Mouse (Mus musculus) hindbrain, postnatal 0 days (tissue): ENCODE measurements around the gene Ldlrap1. TPM values are rescaled to one million over a fixed set of nuclear protein-coding genes. Genes with fewer than 3 reads are reported as not detected.

Source experiments
- ATAC-seq: fragments of 200-750 bp; cut with Nextera tagmentation; 2 replicates; pipeline ENCODE4 v1.8.0; 2017; ENCODE audit warnings: mild to moderate bottlenecking, moderate TSS enrichment, moderate library complexity
- DNase-seq: peaks from one replicate; pipeline ENCODE4 v3.0.0-alpha.2; 2015; ENCODE audit warnings: low spot score
- H3K27ac ChIP-seq: fragments of 300-500 bp; sonication (generic); 2 replicates; pipeline ENCODE4 v1.5.1; 2014; ENCODE audit warnings: mild to moderate bottlenecking
- H3K27me3 ChIP-seq: fragments of 300-500 bp; sonication (generic); 2 replicates; pipeline ENCODE4 v1.6.1; 2014; ENCODE audit warnings: low read length, mixed read lengths; ENCODE audit not compliant: insufficient read depth
- H3K36me3 ChIP-seq: fragments of 300-500 bp; sonication (generic); 2 replicates; pipeline ENCODE4 v1.6.1; 2014; ENCODE audit warnings: low read length, mixed read lengths; ENCODE audit not compliant: insufficient read depth
- H3K4me1 ChIP-seq: fragments of 300-500 bp; sonication (generic); 2 replicates; pipeline ENCODE4 v1.6.1; 2014; ENCODE audit warnings: antibody characterized with exemption, low read length, mixed read lengths; ENCODE audit not compliant: insufficient read depth
- H3K4me2 ChIP-seq: fragments of 300-500 bp; sonication (generic); 2 replicates; pipeline ENCODE4 v1.6.1; 2014; ENCODE audit warnings: low read depth, mild to moderate bottlenecking, low read length, moderate library complexity, mixed read lengths
- H3K4me3 ChIP-seq: fragments of 300-500 bp; sonication (generic); 2 replicates; pipeline ENCODE4 v1.5.1; 2014; ENCODE audit warnings: low read length
- H3K9ac ChIP-seq: fragments of 300-500 bp; sonication (generic); replicated peaks from 2 replicates; pipeline ENCODE4 v1.6.1; 2014; ENCODE audit warnings: mild to moderate bottlenecking, low read length, moderate library complexity, mixed read lengths
- H3K9me3 ChIP-seq: fragments of 300-500 bp; sonication (generic); 2 replicates; pipeline ENCODE4 v1.6.1; 2016; ENCODE audit warnings: low read length, mixed read lengths
- CTCF ChIP-seq: IDR thresholded peaks from 2 replicates; pipeline ENCODE4 v1.5.1; 2016; ENCODE audit warnings: antibody characterized with exemption, control low read depth, low read depth
- WGBS: fragments of 180-500 bp; shearing (Covaris S2); extraction: QIAGEN DNeasy Blood & Tissue Kit; methylation state at CpG from one replicate; pipeline ENCODE4 v1.1.7; 2014; 5-methylcytosine and 5-hydroxymethylcytosine counted together
- polyA plus RNA-seq: library from polyadenylated mRNA; unstranded; fragments of >200 nt; fragmentation: Nextera tagmentation; extraction: Ambion mirVana; gene quantifications from 2 replicates; pipeline ENCODE4 v1.2.1, GENCODE M21; 2015
- total RNA-seq: library from RNA; depleted of rRNA; stranded (reverse); fragments of >200 nt; gene quantifications from 2 replicates; pipeline ENCODE4 v1.2.3, GENCODE M21; 2014; rRNA removed

Ldlrap1 gene
- total RNA-seq (2.6 and 3.1 TPM in 2 replicates), polyA plus RNA-seq (2.7 and 2.9 TPM in 2 replicates)

DNA sequence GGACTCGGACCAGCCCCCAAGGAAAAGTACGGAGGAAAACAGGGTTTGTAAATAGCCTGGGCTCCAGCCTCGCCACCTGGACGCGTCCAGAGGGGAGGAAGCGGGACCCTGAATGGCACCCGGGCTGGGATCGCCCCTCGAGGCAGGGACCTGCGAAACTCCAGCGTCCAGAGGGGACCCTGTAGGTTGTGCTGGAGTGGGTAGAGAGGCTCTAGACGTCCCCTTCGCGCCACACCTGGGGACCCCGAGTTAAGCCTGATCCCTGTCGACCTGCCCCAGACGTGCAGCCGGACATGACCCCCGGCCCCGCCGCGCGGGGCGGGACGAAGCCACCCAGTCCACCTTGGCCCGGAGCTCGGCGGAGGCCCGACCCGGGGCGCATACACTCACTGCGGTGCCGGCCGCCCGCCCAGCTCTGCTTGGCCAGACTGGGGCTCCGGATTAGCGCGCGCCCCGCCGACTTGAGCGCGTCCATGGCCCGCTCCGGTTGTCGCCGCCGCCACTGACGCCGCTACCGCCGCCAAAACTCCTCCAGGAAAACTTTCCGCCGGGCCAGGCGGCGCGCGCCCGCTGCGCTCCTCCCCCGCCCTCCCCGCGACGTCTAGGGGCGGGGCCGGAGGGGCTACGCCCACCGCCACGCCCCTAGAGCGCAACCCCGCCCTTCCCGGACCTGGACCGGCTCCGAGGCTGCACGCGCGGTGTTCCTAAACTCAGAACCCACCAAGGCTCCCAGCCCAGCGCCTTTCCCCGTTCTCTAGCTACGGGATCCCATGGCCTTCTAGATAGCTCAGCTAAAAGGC, at the start of gene Ldlrap1:
Gene Ldlrap1, minus strand, starts transcription at position 599 of the 800 bp plus-strand sequence.
- WGBS: 0% methylated on average over 75 of the region's 80 CpGs
- Histone ChIP-seq H3K27me3 (0 out of 2 replicates have a peak, but pooled peaks cover 7% of the 10 kb centered on the region), H3K9ac (peak within 1 kb of the TSS; percentile 49), H3K36me3 (no peaks in the 10 kb centered on the region), H3K4me1 (peaks cover 9% of the 10 kb centered on the region), H3K27ac (no peak within 1 kb of the TSS), H3K4me3 (peak within 1 kb of the TSS; percentile 51), H3K9me3 (no peaks in the 10 kb centered on the region), H3K4me2 (peak within 1 kb of the TSS; percentile 92)
- peak; percentile 75 for ATAC-seq
- peak; percentile 70 for DNase-seq
- TF ChIP-seq CTCF: no peak

- no peak for TF ChIP-seq CTCF
- DNase-seq (no peak), ATAC-seq (no peak)
- no peak overlapping the region for H3K9ac ChIP-seq
- no peak overlapping the region for H3K27ac ChIP-seq
- 81% methylated on average over 4 of the region's 4 CpGs for WGBS
- no peaks in the 10 kb centered on the region for H3K9me3 ChIP-seq
- H3K27me3 ChIP-seq: no peaks in the 10 kb centered on the region
- no peak overlapping the region for H3K4me2 ChIP-seq
- peaks cover 25% of the 10 kb centered on the region for H3K36me3 ChIP-seq
- H3K4me1 ChIP-seq: peaks cover 3% of the 10 kb centered on the region; the same call in 1 of the 2 replicates
- H3K4me3 ChIP-seq: no peak overlapping the region
Observed at GRCm38 (mm10) chr4:134814229-134814571, 46.4 kb upstream of the Ldlrap1 start.

- Histone ChIP-seq H3K36me3 (peaks cover 31% of the 10 kb centered on the region), H3K9me3 (no peaks in the 10 kb centered on the region), H3K27ac (no peak overlapping the region), H3K4me3 (no peak overlapping the region), H3K9ac (no peak overlapping the region), H3K27me3 (no peaks in the 10 kb centered on the region), H3K4me1 (peaks cover 3% of the 10 kb centered on the region; the same call in 1 of the 2 replicates), H3K4me2 (no peak overlapping the region)
- DNase-seq (no peak), ATAC-seq (no peak)
- WGBS: 81% methylated on average over 17 of the region's 17 CpGs
- no peak for TF ChIP-seq CTCF
Observed at GRCm38 (mm10) chr4:134813406-134814228, 45.8 kb upstream of the Ldlrap1 start.

DNA sequence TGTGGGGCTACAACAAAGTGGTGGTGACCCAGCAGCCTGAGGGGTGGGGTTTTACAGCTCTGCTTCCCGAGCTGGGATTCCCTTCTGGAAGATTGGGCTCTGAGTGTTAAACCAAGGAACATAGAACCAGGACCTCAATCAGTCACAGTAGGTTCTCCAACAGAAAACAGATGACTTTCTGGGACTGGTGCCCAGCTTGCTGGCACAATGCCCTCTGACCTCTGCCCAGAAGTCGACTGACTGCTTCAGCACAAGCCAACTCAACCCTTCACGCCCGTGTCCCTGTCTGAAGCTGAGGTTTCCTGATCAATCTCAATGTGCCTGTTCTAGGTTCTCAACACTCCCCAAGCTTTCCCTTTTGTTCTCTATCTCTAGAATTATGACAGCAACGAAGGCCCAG, 36.9 kb upstream of the Ldlrap1 start:
- peak; percentile 62 for DNase-seq
- ATAC-seq: no peak
- Histone ChIP-seq H3K4me3 (no peak overlapping the region), H3K4me1 (no peaks in the 10 kb centered on the region), H3K9ac (no peak overlapping the region), H3K9me3 (no peaks in the 10 kb centered on the region), H3K27me3 (no peaks in the 10 kb centered on the region), H3K4me2 (no peak overlapping the region), H3K27ac (no peak overlapping the region), H3K36me3 (peaks cover 82% of the 10 kb centered on the region)
- no peak for TF ChIP-seq CTCF
- 45% methylated on average over 5 of the region's 5 CpGs for WGBS

- H3K27me3 ChIP-seq: no peaks in the 10 kb centered on the region
- no peaks in the 10 kb centered on the region for H3K9me3 ChIP-seq
- no peak overlapping the region for H3K4me3 ChIP-seq
- no peak for ATAC-seq
- no peaks in the 10 kb centered on the region for H3K4me1 ChIP-seq
- H3K27ac ChIP-seq: no peak overlapping the region
- no peak overlapping the region for H3K4me2 ChIP-seq
- DNase-seq: no peak
- WGBS: 90% methylated on average over 3 of the region's 3 CpGs
- no peak for TF ChIP-seq CTCF
- no peak overlapping the region for H3K9ac ChIP-seq
- H3K36me3 ChIP-seq: peaks cover 62% of the 10 kb centered on the region
Observed at GRCm38 (mm10) chr4:134802765-134803164, 34.9 kb upstream of the Ldlrap1 start.

- H3K9ac ChIP-seq: no peak overlapping the region
- no peaks in the 10 kb centered on the region for H3K27me3 ChIP-seq
- 74% methylated on average over 10 of the region's 10 CpGs for WGBS
- no peak for DNase-seq
- no peak overlapping the region for H3K27ac ChIP-seq
- H3K36me3 ChIP-seq: peaks cover 57% of the 10 kb centered on the region
- no peak for TF ChIP-seq CTCF
- no peaks in the 10 kb centered on the region for H3K4me1 ChIP-seq
- H3K9me3 ChIP-seq: no peaks in the 10 kb centered on the region
- no peak overlapping the region for H3K4me3 ChIP-seq
- no peak overlapping the region for H3K4me2 ChIP-seq
- no peak for ATAC-seq
Observed at GRCm38 (mm10) chr4:134802155-134802554, 34.3 kb upstream of the Ldlrap1 start.
